Mouse (Mus musculus) gastrocnemius, adult 2 months (tissue): ENCODE data around the gene Mgat5b. TPM values are rescaled to one million over a fixed set of nuclear protein-coding genes. Genes with fewer than 3 reads are reported as not detected.

Experiments used
- DNase-seq: peaks from one replicate; pipeline ENCODE4 v3.0.0; 2022
- H3K27ac ChIP-seq: fragments of 200-600 bp; 2 replicates; pipeline ENCODE4 v1.8.1; 2022; ENCODE audit warnings: mild to moderate bottlenecking
- H3K4me3 ChIP-seq: fragments of 200-600 bp; 2 replicates; pipeline ENCODE4 v1.8.1; 2022; ENCODE audit warnings: mild to moderate bottlenecking, moderate library complexity
- CTCF ChIP-seq: fragments of 200-600 bp; IDR thresholded peaks from 2 replicates; pipeline ENCODE4 v1.8.1; 2022; ENCODE audit warnings: antibody characterized with exemption, mild to moderate bottlenecking, moderate library complexity
- intact Hi-C: fragments of 180-260 bp; cut with DNase I; formaldehyde crosslinking; loops from one replicate; pipeline ENCODE4 v1.15.1; 2025
- total RNA-seq, 2 experiments: library from RNA; stranded (reverse); gene quantifications; 2 replicates each; pipeline ENCODE4 v1.2.3; 2021

Mgat5b gene
- total RNA-seq, 2 experiments from 2014 or later, result not detected

DNA sequence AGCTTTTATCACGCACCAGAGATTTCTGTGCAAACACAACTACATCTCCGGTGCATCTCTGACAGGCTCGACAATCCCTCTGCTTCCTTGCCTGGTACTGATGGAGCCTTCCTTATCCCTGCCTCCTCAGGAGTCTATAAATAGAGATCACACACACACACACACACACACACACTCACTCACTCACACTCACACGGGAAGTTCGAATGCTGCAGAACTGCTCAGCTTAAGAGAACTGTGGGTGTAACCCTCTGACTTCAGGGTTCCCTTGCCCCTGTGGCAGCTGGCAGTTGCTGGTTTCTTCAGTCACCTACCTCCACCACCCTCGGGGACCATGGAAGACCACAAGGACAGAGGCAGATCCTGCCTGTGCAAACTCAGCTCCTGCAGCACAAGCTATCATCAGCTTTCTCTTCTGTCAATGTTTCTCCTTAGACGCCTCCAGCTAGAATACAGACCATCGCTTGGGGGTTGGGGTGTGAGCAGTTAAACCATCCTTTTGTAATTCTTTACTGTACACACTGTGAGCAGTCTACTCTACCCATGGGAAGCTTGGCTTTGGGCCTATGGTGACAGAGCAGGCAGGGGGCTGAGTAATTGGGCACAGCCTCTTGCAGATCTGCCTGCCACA is 111.9 kb downstream of the Mgat5b start:
- intact Hi-C loops, result no loop called here

DNA sequence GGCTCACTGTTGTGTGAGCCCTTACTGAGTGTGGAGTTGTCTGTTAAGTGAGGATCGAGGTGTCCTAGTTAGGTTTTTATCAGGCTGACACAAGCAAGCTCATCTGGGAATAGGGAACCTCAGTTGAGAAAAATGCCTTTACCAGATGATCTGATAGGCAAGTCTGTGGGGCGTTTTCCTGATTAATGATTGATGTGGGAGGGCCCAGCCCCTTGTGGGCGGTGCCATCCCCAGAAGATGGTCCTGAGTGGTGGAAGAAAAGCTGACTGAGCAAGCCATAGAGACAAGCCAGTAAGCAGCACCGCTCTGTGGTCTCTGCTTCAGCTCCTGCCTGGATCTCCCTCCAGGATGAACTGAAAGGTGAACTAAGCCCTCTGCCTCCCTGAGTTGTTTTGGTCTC is 112.6 kb downstream of the Mgat5b start:
- Histone ChIP-seq H3K27ac (no peak overlapping the region), H3K4me3 (no peak overlapping the region)
- intact Hi-C loops, result no loop called here
- DNase-seq, result no peak
- TF ChIP-seq CTCF, result no peak

More for the DNA sequence above, 111.9 kb downstream of the Mgat5b start:
- Histone ChIP-seq H3K27ac (no peak overlapping the region), H3K4me3 (no peak overlapping the region)
- no peak for DNase-seq
- no peak for TF ChIP-seq CTCF

DNA sequence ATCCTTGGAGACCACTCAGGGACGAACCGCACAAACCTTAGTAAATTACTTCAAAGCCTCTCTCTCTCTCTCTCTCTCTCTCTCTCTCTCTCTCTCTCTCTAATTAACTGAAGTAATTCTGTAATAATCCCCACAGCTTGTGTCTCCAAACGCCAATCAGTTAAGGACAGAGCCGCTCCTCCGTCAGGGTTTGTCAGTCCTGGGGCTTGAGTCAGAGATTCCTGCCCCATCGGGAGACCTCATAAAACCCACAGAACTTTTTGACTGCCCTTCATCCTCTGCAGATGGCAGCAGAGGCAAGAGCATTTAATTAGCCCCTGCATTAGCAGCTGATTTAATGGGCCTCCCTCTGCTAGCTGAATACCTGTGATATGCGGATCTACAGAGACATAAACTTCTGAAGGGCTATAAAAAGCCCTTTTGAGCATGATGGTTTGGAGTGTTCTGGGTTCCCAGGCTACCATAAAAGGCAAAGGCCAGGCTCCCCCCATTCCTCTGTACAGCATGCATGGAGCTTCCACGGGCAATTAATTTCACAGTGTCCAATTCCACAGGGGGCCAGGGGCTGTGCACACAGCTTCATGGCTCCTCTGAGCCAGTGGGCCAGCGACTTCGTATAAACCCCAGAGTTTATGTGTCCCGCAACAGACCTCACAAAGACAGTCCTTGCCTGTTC is 117.1 kb downstream of the Mgat5b start:
- DNase-seq, result no peak
- intact Hi-C loops, result no loop called here
- TF ChIP-seq CTCF, result no peak
- Histone ChIP-seq H3K4me3 (no peak overlapping the region), H3K27ac (no peak overlapping the region)

Other genes starting within 250 kb of the Mgat5b start
- gene St6galnac1, start 143.4 kb upstream of the Mgat5b start, total RNA-seq, result not detected
- 10 to 100 TPM in 1 of 2 experiments, 1 to 10 TPM in 1; 6.7 to 12.7 TPM for gene Mxra7, start 90.8 kb upstream of the Mgat5b start, total RNA-seq
- 10 to 100 TPM; 35.4 to 42.9 TPM for gene Mettl23, start 75.6 kb upstream of the Mgat5b start, total RNA-seq
- 10 to 100 TPM; 21.7 to 30.4 TPM for gene Jmjd6, start 75.4 kb upstream of the Mgat5b start, total RNA-seq
- gene Mfsd11, start 66.4 kb upstream of the Mgat5b start, total RNA-seq, result 10 to 100 TPM; 21.5 to 23.9 TPM
- gene Srsf2, start 65.8 kb upstream of the Mgat5b start, total RNA-seq, result 10 to 100 TPM; 81.8 to 84.8 TPM
- gene Sec14l1, start 196.3 kb downstream of the Mgat5b start, total RNA-seq, result 10 to 100 TPM; 52.3 to 52.8 TPM